Mouse (Mus musculus) liver, adult 2 months (tissue): ENCODE measurements around the gene Cga. TPM values are rescaled to one million over a fixed set of nuclear protein-coding genes. Genes with fewer than 3 reads are reported as not detected.
A peak's percentile ranks its signal among the peaks of the same experiment; 100 is the strongest.

Experiments
- DNase-seq: peaks from one replicate; pipeline ENCODE4 v3.0.0-alpha.2; 2011; ENCODE audit warnings: low read depth, low spot score; ENCODE audit errors: extremely low read depth
- H3K27ac ChIP-seq: fragments of 200-500 bp; replicated peaks from 2 replicates; pipeline ENCODE4 v1.5.1; 2012; ENCODE audit warnings: low read depth, mild to moderate bottlenecking, control low read depth, inconsistent platforms, low read length; ENCODE audit not compliant: insufficient read depth
- H3K27me3 ChIP-seq: fragments of 200-500 bp; 2 replicates; pipeline ENCODE4 v1.6.1; 2012; ENCODE audit warnings: mild to moderate bottlenecking, moderate library complexity, low read length, inconsistent platforms; ENCODE audit not compliant: control insufficient read depth, insufficient read depth
- H3K36me3 ChIP-seq: fragments of 200-500 bp; 2 replicates; pipeline ENCODE4 v1.6.1; 2012; ENCODE audit warnings: low read length, inconsistent platforms; ENCODE audit not compliant: control insufficient read depth, insufficient read depth
- H3K4me1 ChIP-seq: fragments of 200-500 bp; 2 replicates; pipeline ENCODE4 v1.6.1; 2011; ENCODE audit warnings: low read length; ENCODE audit not compliant: control insufficient read depth, insufficient read depth
- H3K4me3 ChIP-seq: fragments of 200-500 bp; 2 replicates; pipeline ENCODE4 v1.5.1; 2011; ENCODE audit warnings: low read depth, mild to moderate bottlenecking, control low read depth, low read length, moderate library complexity; ENCODE audit not compliant: insufficient read depth
- H3K79me2 ChIP-seq: fragments of 200-500 bp; 2 replicates; pipeline ENCODE4 v1.6.1; 2012; ENCODE audit warnings: inconsistent platforms, mild to moderate bottlenecking, low read length, moderate library complexity; ENCODE audit not compliant: control insufficient read depth, insufficient read depth
- H3K9ac ChIP-seq: fragments of 200-500 bp; 2 replicates; pipeline ENCODE4 v1.6.1; 2012; ENCODE audit warnings: low read depth, mild to moderate bottlenecking, control low read depth, inconsistent platforms, low read length
- CTCF ChIP-seq: fragments of 200-500 bp; IDR thresholded peaks from 2 replicates; pipeline ENCODE4 v1.5.1; 2011; ENCODE audit warnings: low read depth, low read length, control low read depth
- POLR2A ChIP-seq: fragments of 200-500 bp; IDR thresholded peaks from 2 replicates; pipeline ENCODE4 v1.6.1; 2011; ENCODE audit warnings: low read length, control low read depth; ENCODE audit not compliant: insufficient read depth; ENCODE audit errors: extremely low read depth
- WGBS: fragments of 180-500 bp; shearing (Covaris S2); methylation state at CpG from one replicate; pipeline ENCODE4 v1.1.7; 2018; 5-methylcytosine and 5-hydroxymethylcytosine counted together
- polyA plus RNA-seq: library from polyadenylated mRNA; depleted of rRNA; stranded (reverse); fragments of >200 nt; gene quantifications from 2 replicates; pipeline ENCODE4 v1.2.3, GENCODE M21; 2012
- total RNA-seq: library from RNA; depleted of rRNA; stranded (reverse); fragments of >200 nt; gene quantifications from 2 replicates; pipeline ENCODE4 v1.2.3, GENCODE M21; 2014

Cga gene
- total and polyA plus RNA-seq, 2 experiments = 0.46 TPM

DNA sequence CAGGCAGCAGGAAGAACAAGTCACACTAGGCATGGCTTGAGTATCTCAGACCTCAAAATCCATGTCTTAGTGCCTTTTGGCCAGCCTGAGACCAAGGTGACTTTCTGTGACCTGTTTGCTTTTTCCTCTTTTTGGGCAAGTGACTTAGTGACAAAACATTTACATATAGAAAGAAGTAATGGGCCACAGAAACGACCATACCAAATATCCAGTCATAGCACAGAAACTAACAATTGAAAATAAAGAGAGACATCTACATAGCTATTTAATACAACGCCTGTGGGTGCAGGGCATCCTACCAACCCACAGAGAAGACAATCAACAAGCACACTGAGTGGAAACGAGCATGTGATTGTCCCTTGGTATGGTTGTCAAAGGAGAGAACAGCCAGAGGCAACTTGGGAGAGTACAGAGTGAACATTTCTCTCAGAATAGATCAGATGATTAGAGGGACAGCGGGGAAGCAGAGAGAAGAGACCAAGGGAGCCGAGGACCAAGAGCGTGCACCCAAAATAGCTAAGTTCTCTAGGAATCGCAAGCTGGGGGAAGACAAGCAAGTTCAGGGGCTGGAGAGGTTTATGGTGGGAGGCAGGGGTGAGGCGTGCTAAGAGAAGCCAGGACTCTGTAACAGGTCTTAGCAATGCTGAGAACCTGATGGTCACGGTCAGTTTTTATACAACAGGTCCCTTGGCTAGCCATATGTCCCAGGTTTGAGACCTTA is 7.8 kb upstream of the Cga start:
- DNase-seq = no peak
- H3K27ac ChIP-seq = no peak overlapping the region
- H3K4me3 ChIP-seq = no peak overlapping the region
- peaks cover 8% of the 10 kb centered on the region; the same call in 1 of the 2 replicates for H3K79me2 ChIP-seq
- TF ChIP-seq CTCF (no peak), POLR2A (no peak)
- H3K4me1 ChIP-seq = peaks cover 9% of the 10 kb centered on the region; the same call in 1 of the 2 replicates
- no peak overlapping the region for H3K9ac ChIP-seq
- no peaks in the 10 kb centered on the region for H3K36me3 ChIP-seq
- WGBS = 84% methylated on average over 9 of the region's 9 CpGs
- H3K27me3 ChIP-seq = no peaks in the 10 kb centered on the region; the same call in 1 of the 2 replicates

GRCm38 (mm10) chr4:34886490-34887111 is 7.0 kb upstream of the Cga start:
- Histone ChIP-seq H3K36me3 (no peaks in the 10 kb centered on the region), H3K4me1 (peaks cover 9% of the 10 kb centered on the region; the same call in 1 of the 2 replicates), H3K27ac (peak overlapping the region; percentile 13), H3K79me2 (peaks cover 5% of the 10 kb centered on the region; the same call in 1 of the 2 replicates), H3K27me3 (peaks cover 4% of the 10 kb centered on the region; the same call in 1 of the 2 replicates), H3K4me3 (peak overlapping the region; percentile 80), H3K9ac (peak overlapping the region; percentile 82)
- peak; percentile 43 for DNase-seq
- TF ChIP-seq CTCF (no peak), POLR2A (0 out of 2 replicates have a peak, but pooled peaks have one; percentile 8)
- WGBS = under 1% methylated on average over 48 of the region's 48 CpGs

DNA sequence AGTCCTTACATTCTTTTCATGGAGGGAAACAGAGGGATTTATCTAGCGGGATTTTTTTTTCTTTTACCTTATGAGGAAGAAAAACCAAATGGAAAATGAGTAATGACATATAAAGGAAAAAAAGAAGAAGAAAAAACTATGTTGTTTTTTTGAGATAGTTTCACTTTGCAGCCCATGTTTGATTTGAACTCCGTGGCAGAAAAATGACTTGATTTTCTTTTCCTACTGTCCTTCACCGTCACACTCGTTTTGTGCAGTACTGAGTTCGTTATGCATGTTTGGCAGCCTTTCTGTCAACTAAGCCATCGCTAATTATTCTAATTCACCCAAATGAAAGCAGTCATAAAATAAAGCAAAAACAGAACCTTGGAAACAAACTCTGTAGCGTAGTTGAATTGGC is 6.3 kb upstream of the Cga start:
- H3K27ac ChIP-seq = no peak overlapping the region
- 17% methylated on average over 7 of the region's 7 CpGs for WGBS

GRCm38 (mm10) chr4:34889101-34889811 is 4.3 kb upstream of the Cga start:
- 47% methylated on average over 15 of the region's 15 CpGs for WGBS
- Histone ChIP-seq H3K79me2 (no peaks in the 10 kb centered on the region), H3K9ac (no peak overlapping the region), H3K36me3 (no peaks in the 10 kb centered on the region), H3K4me3 (no peak overlapping the region), H3K4me1 (peaks cover 4% of the 10 kb centered on the region; the same call in 1 of the 2 replicates), H3K27me3 (peaks cover 4% of the 10 kb centered on the region; the same call in 1 of the 2 replicates), H3K27ac (no peak overlapping the region)
- DNase-seq = no peak
- TF ChIP-seq POLR2A (no peak), CTCF (no peak)

More for the DNA sequence above, 6.3 kb upstream of the Cga start:
- no peaks in the 10 kb centered on the region for H3K36me3 ChIP-seq
- peaks cover 4% of the 10 kb centered on the region; the same call in 1 of the 2 replicates for H3K27me3 ChIP-seq
- H3K4me3 ChIP-seq = peak overlapping the region; percentile 80
- DNase-seq = no peak
- H3K9ac ChIP-seq = no peak overlapping the region; the same call in 1 of the 2 replicates
- H3K79me2 ChIP-seq = peaks cover 2% of the 10 kb centered on the region; the same call in 1 of the 2 replicates
- no peak for TF ChIP-seq CTCF
- peaks cover 9% of the 10 kb centered on the region; the same call in 1 of the 2 replicates for H3K4me1 ChIP-seq

DNA sequence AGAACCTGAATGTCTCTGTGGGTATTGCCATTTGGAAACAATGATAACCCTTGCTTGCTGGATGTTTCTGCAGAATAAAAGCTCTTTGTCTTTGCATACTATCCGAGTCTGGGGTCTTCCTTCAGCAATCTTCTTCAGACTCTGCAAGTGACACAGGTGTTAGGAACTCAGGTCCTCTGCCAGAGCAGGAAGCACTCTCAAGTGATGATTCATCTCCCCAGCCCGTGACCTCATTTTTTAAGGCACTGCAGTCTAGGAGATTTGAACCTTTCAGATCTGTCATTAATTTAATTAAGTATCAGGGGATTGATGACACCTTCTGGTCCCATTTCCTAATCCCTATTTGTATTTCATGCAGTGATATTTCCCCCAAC is 3.8 kb upstream of the Cga start:
- Histone ChIP-seq H3K27ac (no peak overlapping the region), H3K4me1 (peaks cover 4% of the 10 kb centered on the region; the same call in 1 of the 2 replicates), H3K9ac (no peak overlapping the region), H3K36me3 (no peaks in the 10 kb centered on the region), H3K4me3 (no peak overlapping the region), H3K79me2 (no peaks in the 10 kb centered on the region), H3K27me3 (peaks cover 4% of the 10 kb centered on the region; the same call in 1 of the 2 replicates)
- TF ChIP-seq POLR2A (no peak), CTCF (no peak)
- WGBS = 65% methylated on average over 2 of the region's 2 CpGs
- no peak for DNase-seq
